Mouse (Mus musculus): Measurements from ENCODE around the gene Ndufaf1. TPM values are rescaled to one million over a fixed set of nuclear protein-coding genes. Genes with fewer than 3 reads are reported as not detected.
A peak's percentile ranks its signal among the peaks of the same experiment; 100 is the strongest.

The Ndufaf1 gene
- polyA plus RNA-seq, 1 experiment from 2014 or later: 49.0 TPM

DNA sequence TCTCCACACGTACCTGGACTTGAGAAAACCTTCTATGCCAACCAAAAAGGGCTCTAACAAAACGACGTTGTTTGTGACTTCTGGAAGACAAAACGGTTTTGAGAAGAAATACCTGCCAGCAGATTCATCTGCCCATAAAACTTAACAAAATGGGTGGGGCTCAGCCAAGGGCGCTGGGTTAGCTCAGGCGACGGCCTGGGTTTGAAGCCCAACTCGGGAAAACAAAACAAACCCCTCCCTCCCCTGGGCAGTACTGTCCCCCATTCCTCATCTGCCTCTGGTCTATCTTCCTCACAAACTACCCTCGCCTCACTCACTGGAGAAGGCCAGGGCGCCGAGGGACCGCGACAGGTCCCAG, 44.8 kb downstream of the Ndufaf1 start:
- Histone ChIP-seq H3K27me3 (no peaks in the 10 kb centered on the region), H3K27ac (peak overlapping the region; percentile 64), H3K4me2 (peak overlapping the region; percentile 79), H3K9ac (replicated peaks) (peak overlapping the region; percentile 75), H3K36me3 (0 out of 2 replicates have a peak, but pooled peaks cover 3% of the 10 kb centered on the region), H3K4me1 (replicated peaks) (peaks cover 25% of the 10 kb centered on the region), H3K9me3 (no peaks in the 10 kb centered on the region), H3K4me3 (replicated peaks) (peak overlapping the region; percentile 76)
- ATAC-seq (ENCODE audit: insufficient number of reproducible peaks, insufficient read depth, low FRiP score, low TSS enrichment, low read depth): no peak; the same call in 1 of the 2 replicates
- WGBS: under 1% methylated on average over 13 of the region's 13 CpGs

- 95% methylated on average over 4 of the region's 4 CpGs for WGBS
- peaks cover 88% of the 10 kb centered on the region for H3K36me3 ChIP-seq
Measured at GRCm38 (mm10) chr2:119607023-119607422, 55.6 kb downstream of the Ndufaf1 start.

More at GRCm38 (mm10) chr2:119607023-119607422, 55.6 kb downstream of the Ndufaf1 start:
- no peak for ATAC-seq (ENCODE audit: insufficient number of reproducible peaks, insufficient read depth, low FRiP score, low TSS enrichment, low read depth)
- Histone ChIP-seq H3K4me2 (no peak overlapping the region), H3K4me1 (replicated peaks) (no peaks in the 10 kb centered on the region), H3K27me3 (no peaks in the 10 kb centered on the region), H3K27ac (no peak overlapping the region), H3K4me3 (replicated peaks) (no peak overlapping the region), H3K9ac (replicated peaks) (no peak overlapping the region), H3K9me3 (no peaks in the 10 kb centered on the region)

Other genes with a start within 250 kb of the Ndufaf1 start
- gene Ino80, start 185.1 kb downstream of the Ndufaf1 start, polyA plus RNA-seq (2016; fragmentation: Nextera tagmentation; extraction: Ambion mirVana): 4.1 and 4.2 TPM in 2 replicates
- 0.36 and 0.74 TPM in 2 replicates for gene Exd1, start 115.2 kb downstream of the Ndufaf1 start, polyA plus RNA-seq (2016; fragmentation: Nextera tagmentation; extraction: Ambion mirVana)
- 58.3 and 58.5 TPM in 2 replicates for gene Chp1, start 115.1 kb downstream of the Ndufaf1 start, polyA plus RNA-seq (2016; fragmentation: Nextera tagmentation; extraction: Ambion mirVana)
- gene Nusap1, start 44.5 kb downstream of the Ndufaf1 start, polyA plus RNA-seq (2016; fragmentation: Nextera tagmentation; extraction: Ambion mirVana): 88.2 and 90.2 TPM in 2 replicates
- gene Oip5, start 44.4 kb downstream of the Ndufaf1 start, polyA plus RNA-seq (2016; fragmentation: Nextera tagmentation; extraction: Ambion mirVana): 32.2 and 37.5 TPM in 2 replicates
- 79.0 and 89.2 TPM in 2 replicates for gene Rtf1, start 12.2 kb upstream of the Ndufaf1 start, polyA plus RNA-seq (2016; fragmentation: Nextera tagmentation; extraction: Ambion mirVana)
- gene Itpka, start 79.5 kb upstream of the Ndufaf1 start, polyA plus RNA-seq (2016; fragmentation: Nextera tagmentation; extraction: Ambion mirVana): 0.60 and 0.76 TPM in 2 replicates
- not detected in 2 replicates for gene Ltk, start 97.6 kb upstream of the Ndufaf1 start, polyA plus RNA-seq (2016; fragmentation: Nextera tagmentation; extraction: Ambion mirVana)
- gene Rpap1, start 124.7 kb upstream of the Ndufaf1 start, polyA plus RNA-seq (2016; fragmentation: Nextera tagmentation; extraction: Ambion mirVana): 35.7 and 36.9 TPM in 2 replicates
- gene Tyro3, start 134.9 kb upstream of the Ndufaf1 start, polyA plus RNA-seq (2016; fragmentation: Nextera tagmentation; extraction: Ambion mirVana): 34.6 and 37.8 TPM in 2 replicates
- gene Mga, start 234.4 kb upstream of the Ndufaf1 start, polyA plus RNA-seq (2016; fragmentation: Nextera tagmentation; extraction: Ambion mirVana): 37.9 and 39.9 TPM in 2 replicates